8 mouse cellular contexts compared by ENCODE assay signal in the genomic region with DNA sequence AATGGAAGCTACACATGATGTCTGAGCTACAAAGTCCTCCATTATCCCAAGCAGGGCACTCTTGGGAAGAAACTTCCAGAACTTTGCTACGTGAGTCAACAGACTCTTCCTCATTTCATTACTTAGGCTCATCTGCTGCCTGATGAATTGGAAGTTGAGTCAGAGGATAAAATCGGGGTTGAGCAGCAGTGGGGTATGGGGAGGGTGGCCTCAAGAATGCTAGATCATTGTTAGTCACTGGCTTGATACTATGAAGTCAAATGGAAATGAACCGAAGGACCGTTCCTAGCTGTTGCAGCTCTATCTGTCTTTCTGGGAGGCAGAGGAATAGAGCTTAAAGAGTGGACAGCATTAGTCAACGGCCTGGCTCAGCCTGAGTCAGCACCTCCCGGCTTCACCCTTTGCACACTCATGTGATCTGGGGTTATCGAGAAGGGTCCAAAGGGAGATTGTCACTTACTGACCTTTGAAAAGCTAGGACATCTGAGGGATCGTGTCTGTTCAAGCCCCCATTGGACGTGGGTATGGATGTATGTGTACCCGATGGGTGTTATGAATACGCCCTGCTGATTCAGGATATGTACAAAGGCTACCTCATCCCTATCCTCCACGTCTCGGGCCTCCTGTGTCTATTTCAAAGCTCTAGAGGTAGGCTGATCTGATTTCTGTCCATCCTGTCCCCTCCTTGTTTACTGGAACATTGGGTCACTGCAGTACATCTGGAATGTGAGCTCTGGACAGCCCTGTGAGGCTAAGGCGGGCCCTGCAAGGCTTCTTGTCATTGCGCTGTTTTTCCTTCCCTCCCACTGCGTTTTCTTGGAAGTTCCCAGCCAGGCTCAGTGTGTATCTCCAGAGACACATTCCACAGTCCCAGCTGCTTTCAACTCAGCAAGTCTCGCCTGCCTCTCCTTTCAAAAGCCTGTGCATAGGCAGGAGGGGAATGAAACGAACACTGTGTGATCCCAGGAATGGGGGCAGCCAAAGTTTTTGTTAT.
A peak's percentile ranks its signal among the peaks of the same experiment; 100 is the strongest.
DNase-seq lines count a peak whose midpoint lies in the region; ATAC-seq and TF ChIP-seq lines count a peak whose summit lies in the region.
"Had no signal": no experiment of that assay in that cellular context is flagged by ENCODE, and none has a peak within 500 bp of the region (broad histone marks: within the 10 kb centered on the region; RNA-seq: fewer than 3 reads in every experiment).

No protein-coding gene starts in this region.

- no peaks in the 10 kb centered on the region for H3K36me3 ChIP-seq in liver, postnatal 0 days (replicated peaks; ENCODE audit: insufficient read depth, low read length)
- no peaks in the 10 kb centered on the region for H3K36me3 ChIP-seq in kidney, adult 2 months (ENCODE audit: control insufficient read depth, insufficient read depth, low read length)
- H3K36me3 ChIP-seq: embryonic facial prominence, embryonic 15.5 days had no signal

- H3K4me2 ChIP-seq in liver, postnatal 0 days (ENCODE audit: low read depth, low read length): no peak overlapping the region
- H3K4me2 ChIP-seq: embryonic facial prominence, embryonic 15.5 days had no signal

- H3K27ac ChIP-seq in liver, postnatal 0 days (ENCODE audit: low read depth): 0 out of 2 replicates have a peak overlapping the region, but pooled peaks have one; percentile 6
- H3K27ac ChIP-seq in embryonic fibroblast, embryonic 13.5 days (ENCODE audit: insufficient read depth, low read length): peak overlapping the region; percentile 62; the same call in 1 of the 2 replicates
- H3K27ac ChIP-seq in kidney, adult 2 months (ENCODE audit: insufficient read depth, low read depth, low read length): peak overlapping the region; percentile 27; the same call in 1 of the 2 replicates
- H3K27ac ChIP-seq: embryonic facial prominence, embryonic 15.5 days had no signal

- WGBS in liver, postnatal 0 days (ENCODE audit: insufficient replicate concordance): 73% methylated on average over 18 of the region's 18 CpGs
- WGBS in kidney, adult 2 months: 72% methylated on average over 18 of the region's 18 CpGs

- ATAC-seq in liver, postnatal 0 days: peak; percentile 81
- ATAC-seq in cerebellum, adult (ENCODE audit: insufficient number of reproducible peaks, low FRiP score, low TSS enrichment): no peak

- DNase-seq in liver, postnatal 0 days: no peak
- DNase-seq in liver: no peak
- DNase-seq in kidney, adult 2 months: peak; percentile 68
- peak; percentile 90 for DNase-seq in skeletal muscle tissue, adult 2 months (ENCODE audit: low read depth, low spot score)
- no peak for DNase-seq in spleen, postnatal 10 days (ENCODE audit: low spot score in 2 of 2)

- H3K9ac ChIP-seq in liver, postnatal 0 days (replicated peaks): no peak overlapping the region
- H3K9ac ChIP-seq: embryonic facial prominence, embryonic 15.5 days had no signal

- no peaks in the 10 kb centered on the region for H3K9me3 ChIP-seq in liver, postnatal 0 days (ENCODE audit: low read length)
- H3K9me3 ChIP-seq: embryonic facial prominence, embryonic 15.5 days had no signal

- no peak for TF ChIP-seq EP300 in liver, postnatal 0 days (IDR thresholded peaks at IDR 0.05; ENCODE audit: low read depth)

- no peak overlapping the region for H3K4me3 ChIP-seq in liver, postnatal 0 days (ENCODE audit: low read depth, low read length)
- no peak overlapping the region for H3K4me3 ChIP-seq in embryonic fibroblast, embryonic 13.5 days (ENCODE audit: insufficient read depth, low read length)
- no peak overlapping the region for H3K4me3 ChIP-seq in kidney, adult 2 months (ENCODE audit: insufficient read depth, low read depth, low read length)
- H3K4me3 ChIP-seq: embryonic facial prominence, embryonic 15.5 days had no signal

- no peak for TF ChIP-seq POLR2A in embryonic fibroblast, embryonic 13.5 days (IDR thresholded peaks at IDR 0.05; ENCODE audit: low read depth, low read length)
- TF ChIP-seq POLR2A in kidney, adult 2 months (IDR thresholded peaks at IDR 0.05; ENCODE audit: low read depth, low read length): no peak

- no peak for TF ChIP-seq CTCF in liver, postnatal 0 days (IDR thresholded peaks at IDR 0.05; ENCODE audit: low read depth)
- TF ChIP-seq CTCF in embryonic fibroblast, embryonic 13.5 days (IDR thresholded peaks at IDR 0.05; ENCODE audit: borderline replicate concordance, insufficient read depth, low read length): no peak
- TF ChIP-seq CTCF in kidney, adult 2 months (conservative IDR thresholded peaks at IDR 0.05; ENCODE audit: insufficient read depth, insufficient read length, low read depth, low read length): no peak

- H3K4me1 ChIP-seq in liver, postnatal 0 days (ENCODE audit: insufficient read depth): 0 out of 2 replicates have a peak, but pooled peaks cover 3% of the 10 kb centered on the region
- no peaks in the 10 kb centered on the region; the same call in 1 of the 2 replicates for H3K4me1 ChIP-seq in embryonic fibroblast, embryonic 13.5 days (ENCODE audit: control insufficient read depth, insufficient read depth, low read length)
- no peaks in the 10 kb centered on the region for H3K4me1 ChIP-seq in kidney, adult 2 months (ENCODE audit: control insufficient read depth, insufficient read depth, low read length)

- no peaks in the 10 kb centered on the region for H3K27me3 ChIP-seq in liver, postnatal 0 days (ENCODE audit: insufficient read depth, low read length)
- H3K27me3 ChIP-seq in kidney, adult 2 months (replicated peaks; ENCODE audit: control insufficient read depth, insufficient read depth, low read length): no peaks in the 10 kb centered on the region
- H3K27me3 ChIP-seq: embryonic facial prominence, embryonic 15.5 days had no signal

Comparison
In these comparisons a context has a peak if more than half of its experiments do, and no peak if none do; other contexts are left out.
1. DNase-seq: peak in kidney, adult 2 months (single experiment) and skeletal muscle tissue, adult 2 months (single experiment); none in liver, postnatal 0 days (single experiment), liver (single experiment) and spleen, postnatal 10 days (0 of 2).
2. H3K27ac ChIP-seq: peak in every context shown above with its lines; median percentile 62 in embryonic fibroblast, embryonic 13.5 days; 27 in kidney, adult 2 months; 6 in liver, postnatal 0 days.